Mouse (Mus musculus): ENCODE measurements at regions not wholly inside any gene's neighbourhood (a gene's known extent, or its start where the extent isn't known, plus 50 kb on each side); places are given as distances from the start of the nearest gene placed in this dataset.

- no peak for DNase-seq (ENCODE audit: low spot score in 2 of 2)
Observed at GRCm38 (mm10) chr3:149436420-149436819, 446.1 kb upstream of the Adgrl2 start.

- DNase-seq (ENCODE audit: low spot score in 2 of 2), result no peak
Observed at GRCm38 (mm10) chr3:149431795-149432194, 441.4 kb upstream of the Adgrl2 start.

GRCm38 (mm10) chr3:149426023-149426759 is 435.8 kb upstream of the Adgrl2 start:
- DNase-seq (ENCODE audit: low spot score in 2 of 2), result no peak

- no peak for DNase-seq (ENCODE audit: low spot score in 2 of 2)
Observed at GRCm38 (mm10) chr3:149424306-149424705, 434.0 kb upstream of the Adgrl2 start.

GRCm38 (mm10) chr3:149423491-149423890 is 433.1 kb upstream of the Adgrl2 start:
- DNase-seq (ENCODE audit: low spot score in 2 of 2), result no peak

- DNase-seq (ENCODE audit: low spot score in 2 of 2), result no peak
Observed at GRCm38 (mm10) chr3:149415081-149415480, 424.7 kb upstream of the Adgrl2 start.

- DNase-seq (ENCODE audit: low spot score in 2 of 2), result no peak
Observed at GRCm38 (mm10) chr3:149413114-149413513, 422.8 kb upstream of the Adgrl2 start.

DNA sequence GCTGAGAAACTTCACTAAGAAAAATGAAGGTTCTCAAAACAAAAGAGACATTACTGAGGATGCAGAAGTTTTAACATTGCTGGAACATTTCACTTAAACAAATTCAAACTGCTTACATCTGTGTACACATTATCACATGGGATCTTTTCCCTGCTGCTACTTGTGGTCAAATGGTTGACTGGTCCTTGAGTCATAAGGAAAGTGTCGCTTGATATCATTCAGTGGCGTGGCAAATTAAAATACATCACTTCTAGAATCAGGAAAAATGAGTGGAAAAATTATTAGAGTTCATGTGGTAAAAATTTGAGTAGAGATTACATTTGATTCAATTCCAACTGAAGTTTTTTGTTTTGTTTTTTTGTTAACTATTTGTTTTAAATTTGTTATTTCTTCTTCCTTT is 420.2 kb upstream of the Adgrl2 start:
- no peak for DNase-seq (ENCODE audit: low spot score in 2 of 2)

DNA sequence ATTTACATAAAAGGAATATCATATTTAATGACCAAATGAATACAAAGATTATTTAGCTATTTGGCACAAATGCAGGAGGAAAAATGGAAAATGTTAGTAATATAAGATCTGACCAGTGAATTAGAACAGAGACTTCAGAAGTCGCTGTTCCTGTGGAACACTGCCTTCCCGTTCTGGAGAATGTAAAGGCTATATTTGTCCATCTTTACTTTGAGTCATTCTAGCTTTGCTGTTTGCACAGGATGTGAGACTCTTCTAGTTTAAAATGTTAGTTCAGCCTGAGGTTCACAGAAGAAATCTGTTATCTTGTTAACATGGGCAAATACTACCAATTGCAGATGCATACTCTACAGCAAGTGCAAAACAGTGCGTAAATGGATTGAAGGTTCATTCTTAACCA is 418.5 kb upstream of the Adgrl2 start:
- no peak for DNase-seq (ENCODE audit: low spot score in 2 of 2)

DNA sequence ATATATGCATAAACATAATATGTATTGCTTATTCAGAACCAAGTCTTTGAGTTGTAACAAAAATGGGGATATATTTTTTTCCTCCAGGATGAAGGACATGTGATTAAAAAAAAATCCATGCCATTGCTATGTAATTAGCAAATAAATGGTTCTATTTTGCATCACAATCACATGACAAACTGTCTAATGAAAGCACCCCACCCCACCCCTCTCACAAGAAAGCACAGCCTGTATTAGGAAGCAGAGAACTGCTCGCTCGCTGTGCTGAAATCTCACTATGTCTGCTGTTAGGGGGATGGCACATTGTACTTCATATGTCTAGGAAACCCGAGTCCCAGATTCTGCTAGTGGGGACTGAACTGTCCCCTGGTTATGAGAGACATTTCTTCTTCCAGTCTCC is 415.5 kb upstream of the Adgrl2 start:
- no peak for DNase-seq (ENCODE audit: low spot score in 2 of 2)

- DNase-seq (ENCODE audit: low spot score in 2 of 2), result peak in 1 of 2 experiments; percentile 22
Observed at GRCm38 (mm10) chr3:149404691-149405090, 414.3 kb upstream of the Adgrl2 start.

- DNase-seq (ENCODE audit: low spot score in 2 of 2), result no peak
Observed at GRCm38 (mm10) chr3:149402496-149402895, 412.1 kb upstream of the Adgrl2 start.

DNA sequence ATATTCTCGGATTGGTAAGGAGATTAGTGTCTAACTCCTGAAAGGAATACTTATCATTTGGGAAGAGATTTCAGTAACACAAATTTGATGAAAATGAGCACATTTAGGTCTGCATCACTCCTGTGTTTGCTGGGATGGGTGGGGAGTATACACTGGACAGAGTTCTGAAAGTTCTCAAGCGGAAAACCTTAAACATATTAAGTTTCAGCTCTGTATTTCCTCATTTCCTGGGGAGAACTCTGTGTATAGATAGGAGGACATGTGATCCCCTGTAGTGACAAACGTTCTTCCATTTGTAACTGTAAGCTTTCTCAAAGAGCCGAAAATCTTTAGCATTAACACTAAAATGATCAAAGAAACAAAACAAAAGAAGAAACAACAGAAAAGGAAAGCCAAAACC is 404.7 kb upstream of the Adgrl2 start:
- no peak for DNase-seq (ENCODE audit: low spot score in 2 of 2)

- no peak for DNase-seq (ENCODE audit: low spot score in 2 of 2)
Observed at GRCm38 (mm10) chr3:149393317-149394172, 403.2 kb upstream of the Adgrl2 start.

DNA sequence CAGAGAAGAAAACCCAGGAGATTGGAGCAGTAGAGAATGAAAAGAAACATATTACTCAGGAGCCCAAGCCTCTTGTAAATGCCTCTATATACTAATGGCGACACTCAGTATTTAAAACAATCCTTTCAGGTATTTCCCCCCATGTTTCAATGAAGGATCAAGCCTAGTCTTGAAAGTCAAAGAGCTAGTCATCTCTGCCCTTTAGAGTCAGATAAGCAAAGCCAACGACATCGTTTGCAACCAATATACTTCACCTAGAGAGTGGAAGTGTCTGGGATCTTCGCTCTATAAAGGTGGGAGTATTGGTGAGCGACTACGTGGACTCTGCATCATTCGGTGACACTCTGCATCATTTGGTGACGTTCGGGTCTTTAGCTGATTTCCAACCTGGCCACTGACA is 401.8 kb upstream of the Adgrl2 start:
- no peak for DNase-seq (ENCODE audit: low spot score in 2 of 2)

DNA sequence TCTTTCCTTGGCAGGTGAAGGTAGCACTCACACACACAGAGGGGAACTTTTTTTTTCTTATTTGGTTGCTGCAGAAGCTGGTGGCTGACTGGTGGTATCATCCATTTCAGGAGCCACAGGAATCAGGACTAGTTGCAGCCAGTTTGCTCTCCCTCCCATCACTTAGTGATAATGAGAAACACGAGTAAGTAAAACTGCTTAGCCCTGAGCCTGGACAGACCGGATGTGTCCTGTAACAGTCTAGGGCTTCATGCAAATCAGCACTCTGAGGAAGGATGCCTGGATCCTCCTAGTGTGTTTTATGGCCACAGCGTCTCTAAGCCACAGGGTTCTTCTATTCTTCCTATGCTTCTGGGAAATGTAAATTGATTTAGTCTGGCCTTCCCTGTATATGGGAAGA is 397.2 kb upstream of the Adgrl2 start:
- DNase-seq (ENCODE audit: low spot score in 2 of 2), result no peak

DNA sequence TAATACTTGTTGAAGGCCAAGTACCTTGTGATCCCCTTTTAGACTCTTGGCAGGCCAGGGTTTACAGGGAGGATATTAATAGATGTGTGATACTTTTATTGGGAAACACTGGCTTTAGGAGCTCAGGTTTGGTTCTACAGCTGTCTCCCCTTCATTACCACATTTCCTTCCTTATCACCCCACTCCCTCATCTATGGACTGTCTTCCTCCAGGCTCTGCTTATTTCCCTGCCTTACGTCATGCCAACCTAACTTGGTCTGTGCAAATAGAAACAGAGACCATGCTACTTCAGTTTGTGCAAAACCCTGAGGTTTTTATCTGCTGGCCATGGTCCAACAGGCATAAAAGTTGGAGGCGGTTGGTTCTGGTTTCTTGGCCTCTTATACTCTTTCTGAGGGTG is 395.7 kb upstream of the Adgrl2 start:
- DNase-seq (ENCODE audit: low spot score in 2 of 2), result no peak

DNA sequence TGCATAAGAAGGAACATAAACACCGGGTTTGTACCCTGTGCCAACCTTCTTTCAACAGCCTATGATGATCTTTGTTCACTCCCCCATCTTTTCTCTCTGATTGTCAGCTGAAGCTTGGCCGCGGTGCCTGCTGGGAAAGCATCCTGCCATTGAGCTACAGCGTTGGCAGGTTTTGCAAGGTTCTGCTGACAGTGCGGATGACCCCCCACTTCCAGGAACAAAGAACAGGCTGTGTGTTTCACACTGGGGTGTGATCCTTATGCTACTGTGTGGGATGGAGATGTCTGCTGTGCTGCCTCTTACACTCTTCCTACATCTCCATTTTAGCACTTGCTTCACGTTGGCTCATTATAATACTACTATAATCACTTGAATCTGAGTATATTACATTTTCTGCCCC is 395.0 kb upstream of the Adgrl2 start:
- no peak for DNase-seq (ENCODE audit: low spot score in 2 of 2)

DNA sequence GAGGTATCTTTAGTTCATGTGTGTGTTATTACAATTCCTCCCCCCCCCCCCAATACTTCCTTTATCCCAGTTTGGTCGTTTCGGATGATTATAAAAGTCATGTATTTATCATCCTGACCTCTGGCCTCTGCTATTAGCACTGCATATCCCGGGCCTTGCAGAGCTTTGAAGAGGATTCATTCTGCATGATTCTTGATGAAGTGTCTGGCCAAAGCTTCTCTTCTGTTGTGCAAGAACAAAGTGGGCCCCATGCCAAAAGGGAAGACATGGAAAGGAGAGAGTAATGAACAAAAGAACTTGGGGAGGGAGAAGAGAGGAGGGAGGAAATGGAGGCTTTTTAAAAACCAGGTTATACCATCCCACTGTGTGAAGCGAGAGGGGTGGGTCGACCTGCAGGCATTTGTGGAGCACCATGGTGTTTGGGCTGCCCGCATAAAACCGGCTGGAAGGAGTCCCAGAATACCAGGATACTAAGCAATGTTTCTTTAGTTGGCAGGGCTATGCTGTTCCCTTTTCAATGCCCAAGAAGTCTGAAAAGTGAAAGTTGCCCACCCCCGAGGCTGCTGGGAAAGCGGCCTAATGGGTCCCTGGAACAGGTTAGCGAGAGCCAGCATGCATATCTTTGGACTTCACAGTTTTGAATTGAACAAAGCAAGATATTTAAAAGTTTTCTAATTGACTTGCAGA is 391.3 kb upstream of the Adgrl2 start:
- peak; percentile 22 to 62 for DNase-seq (ENCODE audit: low spot score in 2 of 2)

DNA sequence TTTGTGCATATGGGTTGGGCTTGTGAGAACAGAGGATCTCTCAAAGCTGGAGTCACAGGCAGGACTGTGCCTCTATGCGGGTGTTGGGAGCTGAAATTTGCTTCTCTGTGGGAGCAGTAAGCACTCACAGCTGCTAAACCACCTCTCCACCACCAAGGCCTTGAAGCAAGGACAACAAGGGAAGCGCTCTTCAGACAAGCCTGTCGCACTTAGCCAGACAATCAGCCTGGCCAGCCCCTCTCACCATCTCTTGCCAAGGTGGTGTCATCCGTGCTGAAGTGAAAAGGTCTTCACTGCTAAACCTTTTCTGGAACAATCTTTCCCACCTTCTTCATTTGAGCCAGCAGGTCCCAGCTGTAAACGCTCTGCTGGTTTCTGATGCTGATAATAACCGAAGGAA is 390.7 kb upstream of the Adgrl2 start:
- no peak for DNase-seq (ENCODE audit: low spot score in 2 of 2)

DNA sequence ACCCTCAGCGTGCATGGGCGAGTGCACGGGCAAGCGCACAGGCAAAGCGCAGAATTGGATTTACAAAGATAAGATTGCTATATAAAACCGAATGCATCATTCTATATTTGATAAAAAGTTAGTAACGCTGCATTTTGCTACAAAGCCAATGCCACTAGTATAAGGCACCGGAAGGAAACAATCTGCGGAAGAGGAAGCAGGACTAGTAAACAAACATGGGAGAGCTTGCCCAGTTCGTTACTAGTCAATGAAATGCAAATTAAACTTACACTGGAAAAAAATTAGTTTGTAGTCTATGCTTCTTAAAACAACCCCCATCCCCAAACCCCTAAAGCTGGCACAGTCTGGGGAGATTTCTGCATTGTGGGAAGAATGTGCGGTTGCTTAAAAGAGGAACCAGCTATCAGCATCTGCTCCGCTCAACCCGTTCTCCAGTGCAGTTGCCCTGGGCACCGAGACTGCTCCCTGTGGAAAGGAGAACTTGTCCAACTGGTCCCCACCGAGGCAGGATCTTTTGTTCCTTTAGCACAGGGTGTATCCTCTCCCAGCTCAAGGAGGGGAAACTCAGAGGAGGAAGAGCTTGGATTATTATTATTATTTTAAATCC is 389.6 kb upstream of the Adgrl2 start:
- no peak for DNase-seq (ENCODE audit: low spot score in 2 of 2)
